Mouse (Mus musculus) kidney, adult 18-20 months (tissue): ENCODE results near the gene Arid4a.

Source experiments
- DNase-seq: peaks from one replicate; pipeline ENCODE4 v3.0.0; 2021

Gene Arid4a

DNA sequence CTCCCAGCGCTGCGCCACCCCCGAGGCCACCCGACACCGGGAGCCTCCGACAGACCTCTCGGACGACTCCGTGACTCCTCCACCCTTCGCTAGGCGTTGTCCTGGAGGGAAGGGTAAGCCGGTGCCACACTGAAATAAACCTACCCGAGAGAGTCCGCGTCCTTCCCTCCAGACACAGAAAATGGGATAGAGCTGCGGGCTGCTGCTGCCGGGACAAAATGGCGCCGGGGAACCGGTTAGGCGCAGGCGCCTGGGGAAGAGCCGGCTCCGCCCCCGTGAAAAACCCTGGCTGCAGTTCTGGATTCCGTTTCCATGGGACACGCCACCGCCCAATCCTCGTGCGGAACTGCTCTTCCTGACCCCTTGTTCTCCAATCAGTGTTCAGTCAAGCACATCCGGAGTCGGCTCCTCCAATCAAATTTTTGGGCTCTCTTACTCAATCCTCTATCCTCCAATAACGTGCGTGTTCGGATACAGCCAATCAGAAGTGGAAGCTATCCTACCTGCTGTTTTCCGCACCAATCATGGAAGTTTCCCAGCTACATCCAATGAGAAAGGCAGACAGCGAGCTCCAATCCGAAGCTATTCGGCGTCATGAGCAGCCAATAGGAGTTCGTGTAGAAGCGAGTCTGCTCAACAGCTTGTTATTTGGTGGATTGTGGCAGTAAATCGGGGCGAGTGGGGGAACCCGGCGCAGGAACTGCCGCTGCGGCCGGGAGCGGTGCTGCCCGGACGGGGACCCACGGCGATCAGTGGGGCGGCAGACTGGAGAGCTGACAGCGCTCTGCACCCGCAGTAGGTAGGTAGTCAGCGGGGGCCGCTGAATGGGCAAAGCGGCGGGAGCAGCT is at the start of gene Arid4a:
Gene Arid4a (plus strand): TSS at position 628 of the 848 bp plus-strand sequence.
- peak; percentile 95 for DNase-seq

DNA sequence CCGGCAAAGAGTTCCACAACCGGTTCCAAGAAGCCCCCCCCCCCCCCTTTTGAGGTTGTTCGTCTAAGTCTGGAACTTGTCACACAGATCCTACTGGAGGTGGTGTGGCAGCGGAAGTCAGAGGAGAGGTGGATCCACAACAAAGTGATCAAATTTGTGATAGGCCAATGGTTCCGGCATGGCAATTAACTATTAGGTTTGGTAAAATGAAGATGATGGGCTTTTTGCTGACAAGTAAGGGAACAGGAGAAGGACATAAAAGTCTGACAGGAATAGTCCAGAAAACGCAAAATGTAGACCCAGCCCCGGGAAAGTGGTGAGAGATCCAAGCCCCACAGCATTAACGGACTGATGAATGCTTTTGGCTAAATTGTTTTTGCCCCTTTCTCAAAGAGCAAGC is 48.2 kb upstream of the Arid4a start:
- DNase-seq, result no peak

DNA sequence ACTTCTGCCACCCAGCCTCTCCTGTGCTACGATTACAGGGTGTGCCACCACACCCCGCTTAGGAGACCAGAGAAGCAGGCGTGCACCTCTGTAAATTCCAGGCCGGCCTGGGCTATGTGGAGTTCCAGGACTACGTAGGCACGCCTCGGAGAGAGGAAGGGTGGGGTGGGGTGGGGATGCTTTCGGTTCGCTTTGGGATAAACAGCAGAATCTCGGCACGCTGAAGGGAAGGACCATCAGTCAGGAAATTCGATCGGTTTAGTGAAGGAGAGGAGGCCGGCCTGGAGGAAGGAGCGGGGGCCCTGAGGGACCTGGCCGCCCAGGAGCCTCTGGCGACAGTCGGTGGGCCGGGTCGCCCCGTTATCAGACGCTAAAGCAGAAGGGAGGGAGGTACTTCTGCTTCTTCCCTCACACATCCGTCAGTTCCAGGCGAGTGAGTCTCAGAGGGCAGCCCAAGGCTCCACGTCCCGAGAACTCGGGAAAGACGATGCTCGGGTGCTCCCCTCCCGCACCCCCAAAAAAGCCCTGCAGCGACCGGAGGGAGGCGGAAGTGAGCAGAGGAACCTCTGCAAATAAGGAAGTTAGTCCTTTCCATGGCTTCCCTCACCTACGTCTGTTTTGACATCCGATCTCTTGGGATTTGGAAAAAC is 47.5 kb upstream of the Arid4a start:
- peak; percentile 82 for DNase-seq

DNA sequence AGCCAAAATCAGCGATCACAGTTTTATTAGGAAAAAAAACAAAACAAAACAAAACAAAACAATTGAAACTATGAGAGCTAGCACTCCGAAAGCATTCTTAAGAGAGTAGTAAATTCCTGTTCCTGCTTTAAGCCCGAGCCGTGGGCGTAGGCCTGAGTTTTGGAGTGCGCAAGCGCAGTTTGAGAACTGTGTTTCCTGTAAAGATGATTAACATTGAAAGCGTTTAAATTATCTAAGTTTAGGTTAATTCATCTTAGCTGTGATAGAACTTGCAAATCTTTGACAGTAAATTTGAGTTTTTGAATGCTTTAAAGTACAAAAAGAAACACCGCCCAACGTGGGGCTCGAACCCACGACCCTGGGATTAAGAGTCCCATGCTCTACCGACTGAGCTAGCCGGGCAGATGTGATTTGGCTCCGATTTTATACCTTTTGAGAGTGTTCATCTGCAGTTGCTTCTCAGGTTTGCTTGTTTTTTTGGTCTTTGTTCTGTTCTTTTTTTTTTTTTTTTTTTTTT is 46.9 kb upstream of the Arid4a start:
- DNase-seq, result peak; percentile 93

DNA sequence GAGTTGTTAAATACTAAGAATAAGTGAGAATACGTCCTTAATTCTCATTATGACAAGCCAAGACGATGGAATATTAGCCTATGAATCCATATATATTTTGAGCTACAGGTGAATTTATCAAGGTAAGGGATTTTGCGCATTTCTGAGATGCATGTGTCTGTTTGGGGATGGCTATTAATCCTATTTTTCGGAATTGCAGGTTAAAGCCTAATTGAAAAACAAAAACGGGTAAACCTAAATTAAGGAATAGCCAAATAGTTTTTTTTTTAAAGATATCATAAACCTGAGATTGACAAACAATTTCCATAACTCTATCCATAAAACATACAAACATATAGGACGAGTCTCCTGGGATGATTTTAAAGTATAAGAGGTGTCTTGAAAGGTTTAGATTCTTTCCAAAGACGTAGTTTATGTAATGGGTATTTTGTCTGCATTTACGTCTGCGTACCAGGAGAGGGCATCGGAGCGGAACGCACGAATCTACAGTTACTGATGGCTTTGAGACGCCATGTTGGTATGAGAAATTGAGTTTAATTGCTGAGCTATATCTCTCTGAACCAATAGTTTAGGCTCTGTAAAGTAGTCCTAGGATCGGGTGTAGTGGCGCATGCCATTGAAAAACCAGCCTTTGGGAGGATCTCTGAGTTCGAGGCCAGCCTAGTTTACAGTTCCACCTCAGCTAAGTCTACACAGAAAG is 46.2 kb upstream of the Arid4a start:
- DNase-seq, result peak; percentile 64

DNA sequence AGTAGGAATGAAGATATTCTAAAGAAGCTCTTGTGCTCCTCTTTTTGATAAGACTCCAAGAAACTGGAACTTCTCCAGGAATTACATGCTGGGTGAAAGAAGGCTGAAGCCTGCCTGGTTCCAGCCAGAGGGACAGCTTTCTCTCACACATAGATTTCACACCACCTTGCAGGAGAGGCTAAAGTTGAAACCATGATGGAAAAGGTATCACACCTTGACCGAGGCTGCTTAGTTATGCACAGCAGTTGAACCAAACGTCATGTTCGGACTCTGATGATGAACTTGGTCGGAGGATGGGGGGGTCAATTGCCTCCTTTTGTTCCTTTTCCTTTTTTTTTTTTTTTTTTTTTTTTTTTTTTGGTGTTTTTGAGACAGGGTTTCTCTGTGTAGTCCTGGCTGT is 42.0 kb upstream of the Arid4a start:
- DNase-seq, result no peak

DNA sequence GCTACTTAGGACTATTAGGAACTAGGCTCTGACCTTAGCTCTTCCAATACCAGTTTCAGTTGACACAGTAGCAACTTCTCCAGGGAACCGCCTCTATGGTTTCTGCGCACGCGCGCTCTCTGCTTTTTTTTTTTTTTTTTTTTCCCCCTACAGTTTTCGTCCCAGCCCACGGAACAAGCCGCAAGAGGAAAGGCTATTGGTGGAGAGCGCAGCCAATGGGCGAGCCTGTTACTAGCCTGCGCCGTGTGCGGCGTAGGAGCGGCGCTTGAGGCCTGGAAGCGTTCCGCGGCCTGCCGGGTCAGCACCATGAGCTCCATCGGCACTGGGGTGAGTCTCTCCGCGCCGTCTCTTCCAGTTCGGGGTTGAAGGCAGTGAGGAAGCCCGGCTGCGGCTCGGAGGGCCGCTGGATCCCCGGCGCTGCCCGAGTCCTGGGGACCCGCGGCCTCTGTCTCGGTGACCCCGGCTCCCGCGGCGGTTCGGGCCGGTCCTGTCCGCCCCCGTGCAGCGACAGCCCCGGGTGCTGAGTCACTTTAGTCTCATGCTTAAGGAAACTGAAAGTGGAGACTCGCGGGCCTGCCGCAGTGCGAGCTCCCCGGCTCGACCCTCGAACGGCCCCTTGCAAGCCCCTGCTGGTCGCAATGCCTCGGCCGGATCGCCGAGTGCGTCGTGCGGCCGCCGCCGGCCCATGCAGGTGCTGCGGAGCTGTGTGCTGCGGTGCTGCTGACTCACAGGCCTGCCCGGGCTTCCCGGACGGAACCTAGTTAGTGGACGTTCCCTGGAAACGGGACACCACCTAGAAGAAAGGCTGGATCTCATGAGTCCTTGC is 41.1 kb upstream of the Arid4a start, which contains the start of gene Psma3:
Gene Psma3 (plus strand): TSS at position 181 of the 826 bp plus-strand sequence.
- peak; percentile 91 for DNase-seq

DNA sequence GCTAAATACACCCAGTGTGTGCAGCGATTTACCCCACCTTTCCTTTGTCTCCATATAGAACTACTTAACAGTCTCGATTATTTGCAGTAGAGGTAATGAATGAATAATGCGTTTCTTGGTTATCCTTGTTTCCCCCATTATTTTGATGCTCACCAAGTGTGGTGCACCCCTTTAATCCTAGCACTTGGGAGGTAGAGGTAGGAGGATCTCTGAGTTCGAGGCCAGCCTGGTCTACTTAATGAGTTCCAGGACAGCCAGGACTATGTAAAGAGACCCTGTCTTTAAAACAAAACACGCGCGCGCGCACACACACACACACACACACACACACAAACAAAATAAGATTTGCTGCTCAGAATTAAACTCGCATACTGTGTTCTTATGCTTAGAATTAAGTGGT is 40.4 kb upstream of the Arid4a start:
- no peak for DNase-seq

DNA sequence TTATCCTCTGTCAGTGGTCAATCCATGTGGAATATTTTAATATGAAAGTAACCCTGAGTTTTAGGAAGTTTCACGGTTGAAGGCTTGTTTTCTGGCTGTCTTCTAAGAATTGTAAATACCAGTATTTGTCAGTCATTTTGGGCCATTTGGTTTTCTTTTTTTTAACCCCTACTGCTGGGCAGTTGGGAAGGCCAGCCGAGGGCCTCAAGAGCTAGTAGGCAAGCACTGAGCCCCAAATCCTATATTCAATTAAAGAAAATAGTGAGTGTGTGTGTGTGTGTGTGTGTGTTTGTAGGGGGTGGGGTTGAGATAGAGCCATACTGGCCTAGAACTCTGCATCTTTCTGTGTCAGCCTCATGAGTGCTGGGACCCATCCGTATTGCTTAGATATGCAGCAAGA is 39.9 kb upstream of the Arid4a start:
- no peak for DNase-seq

DNA sequence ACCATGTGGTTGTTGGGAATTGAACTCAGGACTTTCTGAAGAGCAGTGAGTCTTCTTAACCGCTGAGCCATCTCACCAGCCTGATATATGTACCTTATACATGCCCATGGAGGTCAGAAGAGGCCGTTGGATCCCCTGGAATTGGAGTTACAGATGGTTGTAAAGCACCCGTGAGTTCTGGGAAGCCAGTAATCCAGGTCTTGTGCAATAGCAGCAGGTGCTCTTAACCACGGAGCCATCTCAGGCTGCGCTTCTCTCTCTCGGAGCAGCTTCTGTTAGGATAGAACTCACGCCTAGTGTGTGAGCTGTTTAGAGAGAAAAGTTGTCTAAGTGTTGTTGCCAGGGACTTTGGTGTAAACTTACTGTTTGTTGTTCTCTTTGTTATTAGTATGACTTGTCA is 37.4 kb upstream of the Arid4a start:
- DNase-seq, result no peak

DNA sequence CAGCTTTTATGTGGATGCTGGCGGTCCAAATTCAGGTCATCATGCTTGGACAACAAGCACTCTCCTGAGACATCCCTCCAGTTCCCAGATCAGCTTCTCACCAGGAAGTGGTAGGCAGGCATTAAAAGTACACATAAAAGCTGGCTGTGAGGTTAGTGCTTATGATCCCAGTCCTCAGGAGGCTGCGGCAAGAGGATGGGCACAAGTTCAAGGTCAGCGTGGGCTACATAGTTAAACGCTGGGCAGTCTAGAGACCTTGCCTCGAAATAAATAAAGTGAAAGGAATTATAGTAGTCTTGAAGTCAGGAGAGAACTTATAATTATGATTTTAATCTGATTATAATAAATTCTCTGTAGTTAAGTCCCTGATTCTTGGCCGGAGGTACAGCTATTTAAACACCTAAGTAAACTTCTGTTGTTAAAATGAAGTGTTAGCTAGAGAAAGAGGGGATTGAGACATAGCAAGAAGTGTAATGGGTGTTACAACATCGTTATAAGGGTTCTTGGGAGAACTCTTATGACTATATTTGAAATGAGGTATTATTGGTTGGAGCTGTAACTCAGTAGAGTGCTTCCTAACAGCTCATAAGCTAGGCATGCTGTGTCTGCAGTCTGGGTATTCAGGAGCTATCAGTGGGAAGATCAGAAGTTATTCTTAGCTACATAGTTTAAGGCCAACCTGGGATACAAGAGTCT is 30.8 kb upstream of the Arid4a start:
- DNase-seq, result no peak

DNA sequence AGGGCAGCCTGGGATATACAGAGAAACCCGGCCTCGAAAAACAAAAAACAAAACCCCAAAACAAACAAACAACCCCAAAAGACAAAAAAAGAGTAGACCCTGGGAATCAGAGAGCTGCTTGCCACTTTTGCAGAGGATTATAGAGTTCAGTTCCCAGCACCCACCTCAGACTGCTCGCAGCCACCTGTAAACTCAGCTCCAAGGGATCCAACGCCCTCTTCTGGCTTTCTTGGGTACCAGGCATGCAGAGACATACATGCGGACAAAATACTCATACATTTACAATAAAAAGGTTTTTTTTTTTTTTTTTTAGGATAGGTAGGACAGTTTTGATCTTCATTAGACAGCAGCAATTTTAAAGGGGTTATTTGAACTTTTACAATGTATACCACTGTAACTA is 18.6 kb upstream of the Arid4a start:
- no peak for DNase-seq

DNA sequence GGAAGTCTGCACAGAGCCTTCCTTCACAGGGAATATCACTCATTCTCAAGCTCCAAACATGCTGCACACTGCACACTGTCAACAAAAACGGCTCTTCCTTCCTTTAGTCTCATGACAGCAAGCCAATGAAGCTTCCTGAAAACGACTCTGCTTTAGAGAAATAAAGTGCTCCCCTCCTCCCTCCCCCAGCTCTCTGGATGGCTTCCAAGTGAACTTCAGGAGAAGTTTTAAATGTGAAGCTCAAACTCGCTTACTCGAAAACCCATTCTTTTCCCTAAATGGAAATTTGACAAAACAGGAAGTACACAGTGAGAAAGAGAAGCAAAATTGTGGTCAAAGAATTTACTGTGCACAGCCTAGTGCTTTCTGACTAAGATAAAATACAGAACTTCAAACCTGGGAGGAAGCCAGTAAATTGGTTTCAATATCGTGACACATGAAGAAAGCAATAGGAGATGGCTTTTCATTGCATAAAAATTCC is 16.3 kb upstream of the Arid4a start:
- DNase-seq, result peak; percentile 65

DNA sequence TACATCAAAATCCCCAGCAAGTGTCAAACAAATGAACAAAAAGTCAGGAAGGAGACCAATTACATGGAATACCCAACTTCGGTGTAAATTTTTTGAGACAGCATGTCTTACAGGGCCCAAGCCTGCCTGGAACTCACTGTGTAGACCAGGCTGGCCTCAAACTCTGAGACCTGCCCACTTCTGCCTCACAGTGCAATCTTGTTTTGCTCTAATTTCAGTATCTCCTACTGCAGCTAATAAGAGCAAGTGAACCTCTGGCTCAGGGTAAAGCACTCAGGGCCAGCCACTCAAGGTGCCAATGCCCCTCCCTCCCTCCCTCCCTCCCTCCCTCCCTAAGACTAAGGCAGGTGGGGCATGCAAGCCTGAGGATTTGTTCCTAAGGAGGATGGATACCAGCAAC is 15.4 kb upstream of the Arid4a start:
- DNase-seq, result no peak

DNA sequence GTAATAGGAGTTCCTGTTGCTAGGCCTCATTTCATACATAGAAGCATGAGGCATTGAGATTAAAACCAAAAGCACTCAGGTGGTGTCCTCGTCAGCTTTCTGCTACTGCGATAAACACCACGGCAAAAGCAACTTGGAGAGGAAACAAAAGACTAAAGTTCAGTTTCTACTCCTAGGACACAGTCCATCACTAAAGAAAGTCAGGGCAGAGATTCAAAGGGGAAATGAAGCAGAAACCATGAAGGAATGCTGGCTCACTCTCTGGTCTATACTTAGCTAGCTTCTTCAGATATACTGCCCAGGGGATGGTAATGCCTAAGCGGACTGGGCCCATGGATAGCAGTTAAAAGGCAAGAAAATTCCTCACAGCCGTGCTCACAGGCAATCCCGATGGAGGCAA is 14.3 kb upstream of the Arid4a start:
- peak; percentile 25 for DNase-seq

DNA sequence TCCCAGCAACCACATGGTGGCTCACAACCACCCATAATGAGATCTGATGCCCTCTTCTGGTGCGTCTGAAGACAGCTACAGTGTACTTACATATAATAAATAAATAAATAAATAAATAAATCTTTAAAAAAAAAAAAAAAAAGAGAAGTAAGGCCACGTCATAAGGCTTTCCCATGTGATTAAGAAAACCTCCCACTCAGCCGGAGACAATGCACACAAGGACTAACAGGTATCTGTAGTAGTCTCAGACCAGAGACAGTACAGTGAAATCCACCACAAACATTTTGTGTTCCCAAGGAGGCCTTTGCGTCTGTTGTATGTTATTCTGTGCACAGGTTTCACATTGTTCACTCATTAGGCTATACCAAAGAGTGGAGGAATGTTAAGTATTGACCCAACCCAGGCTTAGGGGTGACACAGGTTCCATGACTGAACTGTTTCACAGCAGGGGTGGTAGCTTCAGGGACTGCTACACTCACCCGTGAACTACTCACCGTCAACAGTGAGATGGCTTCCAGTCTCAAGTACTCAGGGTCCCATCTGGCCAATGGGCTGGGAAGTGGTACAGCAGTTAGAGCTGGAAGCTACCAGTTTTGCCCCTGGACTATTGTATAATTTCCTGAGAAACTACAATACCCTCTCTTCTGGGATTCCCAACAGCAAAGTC is 11.9 kb upstream of the Arid4a start:
- DNase-seq, result no peak

DNA sequence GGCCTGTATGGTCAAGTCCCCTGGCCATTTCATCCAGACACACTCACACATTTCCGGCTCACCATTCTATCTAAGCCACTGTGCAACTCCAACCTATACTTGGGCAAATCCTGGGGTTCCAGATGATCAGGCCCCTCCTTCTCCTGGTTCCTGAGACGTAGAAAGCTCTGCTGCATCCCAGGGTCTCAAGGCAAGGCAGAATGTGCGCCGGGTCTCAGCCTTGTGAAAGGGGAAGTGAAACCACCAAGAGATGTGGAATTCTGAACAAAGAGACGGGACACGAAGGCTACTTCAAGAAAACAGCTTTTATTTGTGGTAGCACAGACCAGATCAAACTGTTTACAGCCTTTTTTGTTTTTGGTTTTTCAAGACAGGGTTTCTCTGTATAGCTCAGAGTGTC is 9.6 kb upstream of the Arid4a start:
- DNase-seq, result no peak

DNA sequence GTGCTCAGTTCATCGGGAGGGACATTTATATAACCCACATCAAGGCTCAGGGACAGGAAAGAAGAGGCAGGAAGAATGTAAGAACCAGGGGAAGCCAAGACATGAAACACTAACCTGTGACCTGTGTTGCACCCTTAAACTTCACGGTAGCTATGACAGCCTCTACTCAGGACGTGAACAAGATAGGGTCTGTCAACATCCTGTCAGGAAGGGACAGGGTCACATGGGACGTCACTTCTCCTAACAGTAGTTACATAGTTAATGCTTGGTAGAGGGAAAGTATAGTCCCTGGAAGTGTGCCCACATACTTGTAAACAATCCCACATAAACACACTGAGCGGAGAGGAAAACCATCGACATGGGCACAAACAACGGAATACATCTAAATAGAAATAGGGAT is 8.9 kb upstream of the Arid4a start:
- no peak for DNase-seq

DNA sequence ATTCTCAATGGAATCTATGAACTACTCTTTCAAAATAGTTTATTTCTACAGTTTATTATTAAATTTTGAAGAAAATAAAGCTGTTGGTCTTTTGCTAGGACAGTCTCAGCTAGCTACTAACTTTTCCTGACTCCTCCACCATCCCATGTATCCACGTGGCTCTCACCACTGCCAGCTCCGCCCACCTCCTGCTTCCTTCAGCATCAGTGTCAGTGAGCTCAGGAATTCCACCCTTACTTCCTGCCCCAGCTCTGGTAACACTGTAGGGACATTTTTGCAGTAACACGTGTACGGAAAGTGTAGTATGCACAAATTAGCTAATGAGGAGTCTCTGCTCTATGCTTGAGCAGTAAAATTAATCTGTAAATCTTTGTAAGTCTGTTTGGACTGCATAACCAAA is 6.0 kb upstream of the Arid4a start:
- DNase-seq, result peak; percentile 51

DNA sequence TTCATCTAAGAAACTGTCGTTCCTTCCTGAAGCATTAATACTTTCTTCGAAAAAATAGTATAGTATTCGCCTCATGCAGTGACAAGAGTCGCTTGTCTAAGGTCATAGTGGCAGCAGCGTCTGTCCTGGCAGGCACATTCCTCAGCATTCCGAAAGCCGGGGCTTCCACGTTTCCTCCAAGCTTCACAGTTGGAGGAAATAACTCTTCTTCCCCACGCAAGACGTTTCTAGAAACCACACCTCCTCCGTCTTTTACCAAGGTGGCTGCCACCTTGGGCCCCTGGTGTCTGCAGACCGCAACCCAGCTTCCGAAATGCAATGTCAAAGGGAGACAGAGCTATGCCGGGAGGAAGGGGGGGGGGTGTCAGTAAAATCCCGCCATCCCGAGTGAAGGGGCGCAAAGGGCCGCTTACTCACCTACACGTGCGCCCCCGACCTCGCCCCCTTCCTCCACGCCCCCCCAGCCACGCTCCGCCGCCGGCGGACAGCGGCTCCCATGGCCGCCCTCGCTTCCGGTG is 886 bp upstream of the Arid4a start:
- DNase-seq, result no peak

DNA sequence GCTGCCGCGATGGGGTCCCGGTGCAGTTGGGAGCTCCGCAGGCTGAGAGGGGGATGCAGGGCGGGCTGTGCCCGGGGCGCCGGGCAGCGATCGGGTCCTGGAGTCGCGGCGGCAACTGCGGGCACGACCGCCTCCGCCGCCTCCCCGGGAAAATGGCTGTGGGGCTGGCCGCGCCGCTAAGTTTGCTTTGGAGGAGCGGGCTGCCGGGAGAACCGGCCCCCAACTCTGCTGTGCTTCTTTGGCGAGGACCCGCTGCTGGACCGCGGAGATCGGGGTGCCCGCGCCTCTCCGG is 367 bp downstream of the Arid4a start:
- DNase-seq, result no peak
